Mouse (Mus musculus) monocyte, adult 59 days (primary cell): ENCODE results near the gene Olfr538. TPM values are rescaled to one million over a fixed set of nuclear protein-coding genes. Genes with fewer than 3 reads are reported as not detected.

Experiments
- total RNA-seq, 2 experiments: library from RNA; stranded (reverse); gene quantifications; one replicate each; pipeline ENCODE4 v1.2.4; 2023

Gene Olfr538
- not detected for total RNA-seq

GRCm38 (mm10) chr7:140567586-140567985, at the start of gene Olfr538:
Gene Olfr538 (plus strand): TSS chr7:140567886.

GRCm38 (mm10) chr7:140600969-140601368, 33.3 kb downstream of the Olfr538 start, which contains the start of gene Olfr46:
Gene Olfr46 (plus strand): TSS chr7:140601269.

Other genes with a start within 250 kb of the Olfr538 start
- not detected for gene Olfr525, start 247.0 kb upstream of the Olfr538 start, total RNA-seq
- not detected for gene Olfr527, start 233.9 kb upstream of the Olfr538 start, total RNA-seq
- not detected for gene Olfr60, start 206.2 kb upstream of the Olfr538 start, total RNA-seq
- gene Olfr530, start 191.6 kb upstream of the Olfr538 start, total RNA-seq, result not detected
- not detected for gene Olfr531, start 165.0 kb upstream of the Olfr538 start, total RNA-seq
- not detected for gene Olfr532, start 146.2 kb upstream of the Olfr538 start, total RNA-seq
- not detected for gene Olfr533, start 104.5 kb upstream of the Olfr538 start, total RNA-seq
- gene Olfr535, start 83.7 kb upstream of the Olfr538 start, total RNA-seq, result not detected
- gene Olfr536, start 60.5 kb upstream of the Olfr538 start, total RNA-seq, result not detected
- not detected for gene Olfr46, start 33.4 kb downstream of the Olfr538 start, total RNA-seq
- not detected for gene Olfr61, start 61.1 kb downstream of the Olfr538 start, total RNA-seq
- not detected for gene Olfr53, start 78.6 kb downstream of the Olfr538 start, total RNA-seq
- gene Olfr539, start 92.0 kb downstream of the Olfr538 start, total RNA-seq, result not detected
- gene Olfr45, start 114.1 kb downstream of the Olfr538 start, total RNA-seq, result not detected
- gene Olfr541, start 129.4 kb downstream of the Olfr538 start, total RNA-seq, result not detected
- gene Cyp2e1, start 195.9 kb downstream of the Olfr538 start, total RNA-seq, result not detected
- not detected for gene Syce1, start 220.0 kb downstream of the Olfr538 start, total RNA-seq